Mouse (Mus musculus): Measurements from ENCODE around the gene Sirpb1a. TPM values are rescaled to one million over a fixed set of nuclear protein-coding genes. Genes with fewer than 3 reads are reported as not detected.

The Sirpb1a gene
- polyA plus RNA-seq, 1 experiment from 2014 or later: not detected

GRCm38 (mm10) chr3:15329549-15329948, 96.8 kb downstream of the Sirpb1a start:
- no peak for ATAC-seq
- H3K9ac ChIP-seq (replicated peaks): no peak overlapping the region

More at GRCm38 (mm10) chr3:15329549-15329948, 96.8 kb downstream of the Sirpb1a start:
- Histone ChIP-seq H3K4me1 (replicated peaks) (no peaks in the 10 kb centered on the region), H3K9me3 (no peaks in the 10 kb centered on the region), H3K4me2 (replicated peaks) (no peak overlapping the region), H3K27ac (no peak overlapping the region), H3K27me3 (no peaks in the 10 kb centered on the region), H3K36me3 (no peaks in the 10 kb centered on the region), H3K4me3 (replicated peaks) (no peak overlapping the region)

Other genes starting within 250 kb of the Sirpb1a start
- gene Gm9733, start 94.2 kb downstream of the Sirpb1a start, polyA plus RNA-seq (2015; fragmentation: Nextera tagmentation; extraction: Ambion mirVana): not detected in 2 replicates
- not detected in 2 replicates for gene Sirpb1b, start 148.5 kb upstream of the Sirpb1a start, polyA plus RNA-seq (2015; fragmentation: Nextera tagmentation; extraction: Ambion mirVana)